Mouse (Mus musculus) hindbrain, embryonic 14.5 days (tissue): ENCODE data around the gene Gusb. TPM values are rescaled to one million over a fixed set of nuclear protein-coding genes. Genes with fewer than 3 reads are reported as not detected.

ENCODE experiments used
- ATAC-seq: fragments of 200-750 bp; cut with Nextera tagmentation; 2 replicates; pipeline ENCODE4 v1.8.0; 2017; ENCODE audit warnings: moderate number of reproducible peaks, mild to moderate bottlenecking, moderate TSS enrichment, moderate library complexity; ENCODE audit not compliant: low FRiP score
- DNase-seq: peaks from one replicate; pipeline ENCODE4 v3.0.0-alpha.2; 2015; ENCODE audit warnings: low spot score
- H3K27ac ChIP-seq: fragments of 300-500 bp; sonication (generic); 2 replicates; pipeline ENCODE4 v1.5.1; 2014; ENCODE audit warnings: mild to moderate bottlenecking, moderate library complexity
- H3K27me3 ChIP-seq: fragments of 300-500 bp; sonication (generic); 2 replicates; pipeline ENCODE4 v1.6.1; 2014; ENCODE audit warnings: mild to moderate bottlenecking, low read length, mixed read lengths; ENCODE audit not compliant: control insufficient read depth, insufficient read depth
- H3K36me3 ChIP-seq: fragments of 300-500 bp; sonication (generic); replicated peaks from 2 replicates; pipeline ENCODE4 v1.6.1; 2014; ENCODE audit not compliant: control insufficient read depth, insufficient read depth
- H3K4me1 ChIP-seq: fragments of 300-500 bp; sonication (generic); replicated peaks from 2 replicates; pipeline ENCODE4 v1.6.1; 2014; ENCODE audit warnings: antibody characterized with exemption, low read length, mixed read lengths; ENCODE audit not compliant: control insufficient read depth, insufficient read depth
- H3K4me2 ChIP-seq: fragments of 300-500 bp; sonication (generic); replicated peaks from 2 replicates; pipeline ENCODE4 v1.6.1; 2014; ENCODE audit warnings: mild to moderate bottlenecking, moderate library complexity
- H3K4me3 ChIP-seq: fragments of 300-500 bp; sonication (generic); replicated peaks from 2 replicates; pipeline ENCODE4 v1.5.1; 2014; ENCODE audit warnings: mild to moderate bottlenecking, low read length
- H3K9ac ChIP-seq: fragments of 300-500 bp; sonication (generic); 2 replicates; pipeline ENCODE4 v1.6.1; 2014
- H3K9me3 ChIP-seq: fragments of 300-500 bp; sonication (generic); 2 replicates; pipeline ENCODE4 v1.6.1; 2016; ENCODE audit warnings: low read length; ENCODE audit not compliant: control insufficient read depth
- WGBS: fragments of 180-500 bp; shearing (Covaris S2); extraction: QIAGEN DNeasy Blood & Tissue Kit; methylation state at CpG from one replicate; pipeline ENCODE4 v1.1.7; 2014; 5-methylcytosine and 5-hydroxymethylcytosine counted together
- polyA plus RNA-seq: library from polyadenylated mRNA; unstranded; fragments of >200 nt; fragmentation: Nextera tagmentation; extraction: Ambion mirVana; gene quantifications from 2 replicates; pipeline ENCODE4 v1.2.1, GENCODE M21; 2014

Gusb gene
- polyA plus RNA-seq, 1 experiment from 2014 or later = 37.0 TPM

DNA sequence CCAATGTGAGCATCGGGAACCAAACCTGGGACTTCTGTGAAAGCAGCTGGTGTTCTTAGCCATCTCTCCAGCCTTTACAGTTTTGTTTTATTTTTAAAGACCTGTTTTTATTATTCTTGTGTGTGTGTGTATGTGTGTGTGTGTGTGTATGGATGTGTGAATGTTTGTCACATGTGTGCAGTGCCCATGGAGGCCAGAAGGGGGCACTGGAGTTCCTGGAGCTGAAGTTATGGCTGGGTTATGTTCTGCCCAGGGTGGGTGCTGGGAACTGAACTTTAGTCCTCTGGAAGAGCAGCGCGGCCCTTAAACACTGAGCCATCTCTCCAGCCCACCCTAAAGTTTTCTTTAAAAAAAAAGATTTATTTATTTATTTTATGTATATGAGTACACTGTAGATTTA is 12.3 kb upstream of the Gusb start:
- Histone ChIP-seq H3K36me3 (peaks cover 10% of the 10 kb centered on the region; the same call in 1 of the 2 replicates), H3K9me3 (peaks cover 6% of the 10 kb centered on the region; the same call in 1 of the 2 replicates), H3K9ac (no peak overlapping the region), H3K27me3 (no peaks in the 10 kb centered on the region), H3K27ac (no peak overlapping the region), H3K4me3 (no peak overlapping the region), H3K4me1 (no peaks in the 10 kb centered on the region), H3K4me2 (no peak overlapping the region)
- WGBS = 97% methylated on average over 3 of the region's 3 CpGs
- no peak for ATAC-seq
- DNase-seq = no peak

- Histone ChIP-seq H3K27ac (no peak overlapping the region), H3K9ac (no peak overlapping the region), H3K27me3 (no peaks in the 10 kb centered on the region), H3K36me3 (peaks cover 10% of the 10 kb centered on the region; the same call in 1 of the 2 replicates), H3K4me2 (no peak overlapping the region), H3K4me1 (no peaks in the 10 kb centered on the region), H3K9me3 (peaks cover 6% of the 10 kb centered on the region; the same call in 1 of the 2 replicates), H3K4me3 (no peak overlapping the region)
- DNase-seq (no peak), ATAC-seq (no peak)
- WGBS = 95% methylated on average over 5 of the region's 5 CpGs
Measured at GRCm38 (mm10) chr5:130010961-130011360, 8.1 kb upstream of the Gusb start.

DNA sequence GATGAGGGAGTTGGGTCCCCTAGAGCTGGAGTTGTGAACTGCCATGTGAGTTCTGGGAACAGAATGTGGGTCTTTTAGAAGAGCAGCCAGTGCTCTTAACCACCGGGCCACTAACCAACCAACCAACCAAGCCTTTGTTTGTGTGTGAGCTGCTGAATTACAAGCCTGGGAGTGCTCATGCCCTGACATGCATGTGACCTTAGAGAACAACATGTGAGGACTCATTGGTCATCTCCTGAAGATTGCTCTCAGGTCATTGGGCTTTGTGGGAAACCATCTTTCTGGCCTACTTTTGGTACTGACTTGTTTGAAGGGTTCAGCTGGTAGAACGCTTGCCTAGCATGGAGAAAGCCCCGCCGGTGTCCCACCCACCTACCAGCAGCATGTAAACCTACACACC is 6.9 kb upstream of the Gusb start:
- ATAC-seq (no peak), DNase-seq (no peak)
- Histone ChIP-seq H3K27me3 (no peaks in the 10 kb centered on the region), H3K4me2 (no peak overlapping the region), H3K9me3 (peaks cover 13% of the 10 kb centered on the region; the same call in 1 of the 2 replicates), H3K9ac (no peak overlapping the region), H3K36me3 (peaks cover 10% of the 10 kb centered on the region; the same call in 1 of the 2 replicates), H3K4me3 (no peak overlapping the region), H3K4me1 (no peaks in the 10 kb centered on the region), H3K27ac (no peak overlapping the region)
- 96% methylated on average over 4 of the region's 4 CpGs for whole genome bisulfite sequencing

- no peaks in the 10 kb centered on the region for H3K27me3 ChIP-seq
- ATAC-seq = no peak
- peaks cover 14% of the 10 kb centered on the region; the same call in 1 of the 2 replicates for H3K9me3 ChIP-seq
- no peak for DNase-seq
- no peak overlapping the region for H3K27ac ChIP-seq
- peaks cover 10% of the 10 kb centered on the region; the same call in 1 of the 2 replicates for H3K36me3 ChIP-seq
- no peak overlapping the region for H3K4me2 ChIP-seq
- 84% methylated on average over 6 of the region's 6 CpGs for WGBS
- H3K4me1 ChIP-seq = no peaks in the 10 kb centered on the region
- H3K4me3 ChIP-seq = no peak overlapping the region
- H3K9ac ChIP-seq = no peak overlapping the region
Measured at GRCm38 (mm10) chr5:130008034-130008590, 5.3 kb upstream of the Gusb start.

DNA sequence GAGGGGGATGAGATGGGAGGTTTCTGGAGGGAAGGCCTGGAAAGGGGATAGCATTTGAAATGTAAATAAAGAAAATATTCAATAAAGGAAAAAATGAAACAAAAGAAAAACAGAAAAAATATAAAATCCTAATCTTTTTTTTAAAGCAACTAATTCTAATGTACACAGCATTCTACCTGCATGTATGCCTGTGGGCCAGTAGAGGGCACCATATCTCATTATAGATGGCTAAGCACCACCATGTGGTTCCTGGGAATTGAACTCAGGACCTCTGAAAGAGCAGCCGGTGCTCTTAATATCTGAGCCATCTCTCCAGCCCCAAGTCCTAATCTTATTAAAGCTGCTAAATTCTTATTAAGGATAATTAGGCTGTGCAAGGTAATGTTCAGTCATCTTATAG is 4.5 kb upstream of the Gusb start:
- Histone ChIP-seq H3K27ac (no peak overlapping the region), H3K4me1 (0 out of 2 replicates have a peak, but pooled peaks cover under 1% of the 10 kb centered on the region), H3K9ac (no peak overlapping the region), H3K9me3 (peaks cover 14% of the 10 kb centered on the region; the same call in 1 of the 2 replicates), H3K4me2 (no peak overlapping the region), H3K27me3 (no peaks in the 10 kb centered on the region), H3K4me3 (no peak overlapping the region), H3K36me3 (peaks cover 10% of the 10 kb centered on the region; the same call in 1 of the 2 replicates)
- WGBS = 96% methylated on average over 1 of the region's 1 CpGs
- ATAC-seq = no peak
- DNase-seq = no peak

DNA sequence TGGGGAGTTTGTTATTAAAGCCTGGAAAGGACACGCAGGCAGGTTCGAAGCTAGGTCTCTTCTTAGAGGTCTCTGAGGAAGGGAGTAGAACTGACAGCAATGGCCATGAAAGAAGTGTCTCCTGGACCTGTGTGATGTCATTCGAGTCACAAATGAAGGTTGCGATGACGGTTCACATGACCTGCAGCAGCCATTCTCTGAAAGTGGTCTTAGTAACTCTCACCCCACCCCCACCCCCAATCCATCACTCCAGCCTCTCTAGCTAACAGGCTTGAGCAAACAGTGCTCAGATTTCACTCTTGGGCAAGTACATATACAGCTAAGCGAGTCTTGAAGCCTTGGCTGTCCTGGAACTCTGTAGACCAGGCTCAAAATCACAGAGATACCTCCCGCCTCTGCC is 380 bp upstream of the Gusb start:
- Histone ChIP-seq H3K4me3 (peak overlapping the region; percentile 50; the same call in 1 of the 2 replicates), H3K27ac (no peak overlapping the region), H3K36me3 (no peaks in the 10 kb centered on the region), H3K9me3 (peaks cover 9% of the 10 kb centered on the region; the same call in 1 of the 2 replicates), H3K9ac (no peak overlapping the region; the same call in 1 of the 2 replicates), H3K4me2 (peak overlapping the region; percentile 71), H3K27me3 (no peaks in the 10 kb centered on the region), H3K4me1 (peaks cover 9% of the 10 kb centered on the region; the same call in 1 of the 2 replicates)
- DNase-seq = no peak
- 68% methylated on average over 7 of the region's 7 CpGs for WGBS
- no peak for ATAC-seq

GRCm38 (mm10) chr5:130001356-130001987 is 1.4 kb downstream of the Gusb start:
- no peak overlapping the region; the same call in 1 of the 2 replicates for H3K9ac ChIP-seq
- ATAC-seq = no peak

DNA sequence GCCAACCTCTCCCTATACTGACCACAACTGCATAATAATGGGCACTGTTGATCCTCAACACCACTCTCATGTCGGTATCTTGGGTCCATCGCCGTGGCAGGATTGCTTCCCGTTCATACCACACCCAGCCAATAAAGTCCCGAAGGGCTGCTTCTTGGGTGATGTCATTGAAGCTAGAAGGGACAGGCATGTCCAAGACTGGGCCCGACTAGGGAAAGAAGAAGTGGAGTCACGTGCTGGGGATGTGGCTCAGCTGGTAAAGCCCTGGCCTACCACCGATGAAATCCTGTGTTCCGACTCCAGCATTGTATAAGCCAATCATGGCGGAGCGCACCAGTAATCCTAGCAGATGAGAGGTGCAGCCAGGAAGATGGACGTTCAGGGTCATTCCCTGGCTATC is 2.1 kb downstream of the Gusb start:
- Histone ChIP-seq H3K9ac (no peak overlapping the region), H3K27ac (no peak overlapping the region), H3K4me1 (peaks cover 9% of the 10 kb centered on the region; the same call in 1 of the 2 replicates), H3K27me3 (no peaks in the 10 kb centered on the region), H3K36me3 (no peaks in the 10 kb centered on the region; the same call in 1 of the 2 replicates), H3K4me2 (no peak overlapping the region), H3K4me3 (no peak overlapping the region), H3K9me3 (peaks cover 9% of the 10 kb centered on the region; the same call in 1 of the 2 replicates)
- ATAC-seq (no peak), DNase-seq (no peak)
- WGBS = 93% methylated on average over 12 of the region's 12 CpGs

More at GRCm38 (mm10) chr5:130001356-130001987, 1.4 kb downstream of the Gusb start:
- WGBS = 78% methylated on average over 5 of the region's 5 CpGs
- no peak overlapping the region for H3K27ac ChIP-seq
- DNase-seq = no peak
- peak overlapping the region; percentile 71 for H3K4me2 ChIP-seq
- peak overlapping the region; percentile 50 for H3K4me3 ChIP-seq
- H3K36me3 ChIP-seq = no peaks in the 10 kb centered on the region; the same call in 1 of the 2 replicates
- peaks cover 9% of the 10 kb centered on the region; the same call in 1 of the 2 replicates for H3K9me3 ChIP-seq
- H3K27me3 ChIP-seq = no peaks in the 10 kb centered on the region
- H3K4me1 ChIP-seq = peaks cover 9% of the 10 kb centered on the region; the same call in 1 of the 2 replicates

- no peaks in the 10 kb centered on the region for H3K27me3 ChIP-seq
- H3K9me3 ChIP-seq = no peaks in the 10 kb centered on the region
- no peak overlapping the region for H3K27ac ChIP-seq
- WGBS = 41% methylated on average over 4 of the region's 4 CpGs
- peaks cover 9% of the 10 kb centered on the region; the same call in 1 of the 2 replicates for H3K4me1 ChIP-seq
- H3K9ac ChIP-seq = no peak overlapping the region
- DNase-seq = peak; percentile 77
- no peak overlapping the region for H3K4me3 ChIP-seq
- no peak overlapping the region for H3K4me2 ChIP-seq
- H3K36me3 ChIP-seq = no peaks in the 10 kb centered on the region; the same call in 1 of the 2 replicates
- ATAC-seq = no peak
Measured at GRCm38 (mm10) chr5:129999097-129999496, 3.8 kb downstream of the Gusb start.
